Mouse (Mus musculus) kidney, adult 11 months (tissue): ENCODE data around the gene Ankrd6.
"Not testable (repeated sequence)": the region's sequence is repeated elsewhere in the genome, so short reads cannot be mapped to it uniquely, and the experiment has no call there.

Source experiments
- DNase-seq: peaks from one replicate; pipeline ENCODE4 v3.0.0; 2022

Ankrd6 gene

GRCm38 (mm10) chr4:32950356-32951034 lies at the start of gene Ankrd6:
Gene Ankrd6 (minus strand): TSS chr4:32950841.
- peak; percentile 49 for DNase-seq

- DNase-seq, result peak; percentile 36
Measured at GRCm38 (mm10) chr4:32998996-32999395, 48.4 kb upstream of the Ankrd6 start.

GRCm38 (mm10) chr4:32997571-32997970 lies 46.9 kb upstream of the Ankrd6 start:
- DNase-seq, result no peak

DNA sequence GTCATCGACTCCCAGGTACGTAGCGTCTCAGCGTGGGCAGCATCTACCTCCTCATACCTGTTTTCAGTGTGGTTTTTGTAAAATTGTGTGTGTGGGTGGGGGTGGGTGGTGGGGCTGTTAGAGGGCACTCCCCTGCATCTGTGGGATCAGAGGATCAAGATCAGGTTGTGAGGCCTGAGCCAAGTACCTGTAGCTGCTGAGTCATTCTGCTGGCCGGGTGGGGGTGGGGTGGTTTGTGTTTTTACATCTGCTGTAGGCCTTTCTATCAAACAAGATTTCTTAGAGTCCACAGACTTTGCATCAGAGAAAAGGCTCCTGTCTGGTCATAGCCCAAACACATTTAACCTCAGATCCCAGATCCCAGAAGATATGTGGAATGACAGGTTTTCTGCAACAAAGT lies 45.4 kb upstream of the Ankrd6 start:
- DNase-seq, result no peak

DNA sequence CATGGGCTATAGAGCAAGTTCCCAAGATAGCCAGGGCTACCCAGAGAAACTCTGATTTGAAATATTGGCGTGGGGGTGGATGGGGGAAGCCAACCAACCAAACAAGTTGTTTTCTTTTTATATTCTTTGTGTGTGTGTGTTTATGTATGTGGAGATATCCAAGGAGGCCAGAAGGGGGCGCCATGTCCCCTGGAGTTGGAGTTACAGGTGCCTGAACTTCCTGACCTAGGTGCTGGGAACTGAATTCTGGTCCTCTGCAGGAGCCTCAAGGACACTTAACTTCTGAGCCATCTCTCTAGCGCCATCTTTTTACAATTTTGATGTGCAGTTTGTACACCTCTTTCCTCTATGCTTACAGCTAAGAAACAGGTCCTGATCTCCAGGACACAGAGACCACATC lies 43.5 kb upstream of the Ankrd6 start:
- no peak for DNase-seq

DNA sequence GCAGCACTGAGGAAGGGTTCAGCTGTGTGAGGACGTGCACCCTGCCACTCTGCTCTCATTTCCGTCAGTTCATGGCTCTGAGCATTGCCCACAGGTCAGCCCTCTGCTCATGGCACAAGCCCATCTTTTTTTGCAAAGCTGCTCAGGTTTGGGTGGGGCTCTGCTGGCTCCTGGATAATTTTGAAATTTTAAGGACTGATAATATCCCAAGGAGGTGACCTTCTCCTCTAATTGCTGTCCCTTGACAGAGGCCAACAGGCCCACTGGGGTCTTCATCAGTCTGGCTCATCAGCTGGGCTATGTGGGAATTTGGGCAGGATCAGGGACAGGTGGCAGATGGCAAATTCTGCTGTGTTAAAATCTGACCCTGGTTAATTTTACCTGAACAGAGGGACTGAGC lies 38.7 kb upstream of the Ankrd6 start:
- DNase-seq, result no peak

- DNase-seq, result no peak
Measured at GRCm38 (mm10) chr4:32987006-32987405, 36.4 kb upstream of the Ankrd6 start.

DNA sequence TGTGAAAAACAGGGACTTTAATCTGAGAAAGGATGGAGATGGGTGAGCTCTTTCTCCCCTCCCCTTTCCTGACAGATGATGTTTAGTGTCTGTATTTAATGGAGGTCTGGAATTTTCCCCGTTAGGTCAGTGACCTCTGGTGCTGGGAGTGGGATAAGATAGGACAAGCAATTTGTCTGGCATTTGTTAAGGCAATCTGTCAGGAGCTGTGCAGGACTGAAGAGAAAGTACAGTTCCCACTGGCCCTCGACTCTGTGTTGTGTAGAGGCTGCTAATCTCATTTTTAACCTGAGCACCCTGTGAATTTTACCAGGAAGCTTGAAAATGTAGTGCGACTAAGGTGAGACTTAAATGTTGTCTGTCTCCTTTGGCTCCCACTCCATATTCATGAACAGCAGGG lies 35.0 kb upstream of the Ankrd6 start:
- DNase-seq, result no peak

DNA sequence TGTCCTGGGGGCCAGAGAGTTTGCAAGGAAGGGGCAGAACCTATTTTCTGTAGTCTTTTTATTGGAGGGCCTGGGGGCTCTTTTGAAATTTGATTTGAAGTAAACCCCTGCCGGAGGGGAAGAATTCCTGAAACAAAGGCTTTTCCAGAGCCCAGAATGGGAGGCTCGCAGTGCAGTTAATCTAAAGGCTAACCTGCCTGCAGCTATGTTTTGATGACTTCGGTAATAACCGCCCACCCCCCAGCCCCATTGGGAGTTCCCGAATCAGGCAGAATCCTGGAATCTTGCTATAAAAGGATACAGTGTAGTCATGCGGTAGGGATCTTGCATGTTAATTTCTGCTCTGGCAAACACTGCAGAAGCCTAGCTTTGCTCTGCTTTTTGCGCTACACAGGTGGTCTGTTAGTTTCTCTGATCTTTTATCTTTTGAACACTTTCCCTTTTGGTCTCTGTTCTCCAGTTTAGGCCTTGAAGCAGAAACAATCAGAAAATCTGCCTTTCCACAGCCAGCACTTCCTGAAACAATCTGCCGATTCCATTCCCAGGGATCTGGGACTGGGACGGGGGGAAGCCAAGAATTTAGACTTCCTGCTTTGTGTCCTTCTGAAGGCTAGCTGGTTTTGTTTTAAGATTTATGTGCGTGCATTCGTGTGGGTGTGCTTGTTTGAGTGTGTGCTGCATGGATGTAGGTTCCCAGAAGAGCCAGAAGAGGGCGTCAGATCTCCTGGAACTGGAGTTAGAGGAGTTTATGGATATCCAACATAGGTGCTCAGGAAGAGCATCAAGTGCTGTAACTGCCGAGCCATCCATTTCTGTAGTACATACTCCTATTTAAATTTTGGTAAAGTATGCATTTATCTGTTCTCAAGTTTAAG lies 34.4 kb upstream of the Ankrd6 start:
- no peak for DNase-seq

DNA sequence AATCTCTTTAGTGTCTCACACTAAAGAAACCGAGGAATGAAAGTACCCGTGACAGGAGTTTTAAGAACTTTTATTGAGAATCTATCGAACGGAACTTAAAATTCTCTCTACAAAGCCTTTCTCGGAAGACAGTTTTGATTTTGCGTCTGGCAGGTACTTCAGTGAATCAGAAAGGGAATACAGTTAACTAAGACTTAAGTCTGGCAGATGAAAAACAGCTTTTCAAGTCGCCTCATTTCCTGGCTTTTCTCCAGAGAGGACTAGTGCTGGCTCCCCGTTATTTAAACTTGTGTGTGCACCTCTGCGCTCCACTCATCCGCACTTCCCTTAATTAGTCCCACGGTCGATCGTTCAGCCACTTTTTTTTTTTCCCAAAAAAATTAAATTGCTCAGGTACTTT lies 33.6 kb upstream of the Ankrd6 start:
- DNase-seq, result no peak

DNA sequence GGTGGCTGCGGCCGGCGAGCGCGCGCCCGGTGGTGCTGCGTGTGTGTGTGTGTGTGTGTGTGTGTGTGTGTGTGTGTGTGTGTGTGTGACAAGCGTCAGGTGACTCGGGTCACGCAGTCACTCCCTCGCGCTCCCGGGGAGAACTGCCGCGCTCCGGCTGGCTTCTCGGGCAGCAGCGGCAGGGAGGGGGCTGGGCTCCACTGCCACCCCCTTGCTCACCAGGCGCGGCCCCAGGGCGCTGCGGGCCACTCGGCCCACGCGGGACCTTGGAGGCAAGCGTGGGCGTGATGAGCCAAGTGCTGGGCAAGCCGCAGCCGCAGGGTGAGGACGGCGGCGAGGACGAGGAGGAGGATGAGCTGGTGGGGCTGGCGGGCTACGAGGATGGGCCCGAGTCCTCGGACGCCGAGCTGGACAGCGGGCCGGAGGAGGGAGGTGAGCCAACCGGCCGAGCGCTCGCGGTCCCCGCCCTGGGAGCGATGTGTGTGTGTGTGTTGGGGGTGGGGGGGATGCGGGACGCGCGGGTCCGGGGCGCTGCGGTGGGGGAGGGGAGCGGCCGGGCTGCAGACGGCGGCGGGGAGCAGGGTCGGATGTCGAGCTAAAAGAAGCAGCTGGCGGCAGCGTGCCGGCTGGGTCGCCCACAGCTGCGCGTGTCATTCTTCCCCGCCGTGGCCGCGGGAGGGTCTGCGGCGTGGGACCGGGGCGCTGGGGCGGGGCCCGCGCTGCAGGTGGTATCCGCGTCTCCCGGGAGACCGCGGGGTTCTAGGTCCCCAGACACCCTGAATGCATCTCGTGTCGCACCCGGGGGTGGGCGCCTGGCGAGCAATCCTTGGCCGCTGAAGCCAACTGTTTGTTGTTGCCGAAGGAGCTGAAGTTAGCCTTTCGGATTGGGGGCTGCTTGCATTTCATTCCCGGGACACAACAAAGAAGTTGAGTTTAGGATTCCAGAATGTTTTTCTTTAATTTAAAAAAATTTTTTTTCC lies 32.8 kb upstream of the Ankrd6 start:
- DNase-seq, result peak; percentile 78

- no peak for DNase-seq
Measured at GRCm38 (mm10) chr4:32982716-32983175, 32.1 kb upstream of the Ankrd6 start, which contains the start of gene Rragd. Gene Rragd (plus strand): TSS chr4:32983037.

GRCm38 (mm10) chr4:32982041-32982715 lies 31.5 kb upstream of the Ankrd6 start:
- peak; percentile 62 for DNase-seq

- no peak for DNase-seq
Measured at GRCm38 (mm10) chr4:32981617-32982016, 31.0 kb upstream of the Ankrd6 start.

GRCm38 (mm10) chr4:32980061-32980460 lies 29.4 kb upstream of the Ankrd6 start:
- no peak for DNase-seq

GRCm38 (mm10) chr4:32977331-32977730 lies 26.7 kb upstream of the Ankrd6 start:
- no peak for DNase-seq

DNA sequence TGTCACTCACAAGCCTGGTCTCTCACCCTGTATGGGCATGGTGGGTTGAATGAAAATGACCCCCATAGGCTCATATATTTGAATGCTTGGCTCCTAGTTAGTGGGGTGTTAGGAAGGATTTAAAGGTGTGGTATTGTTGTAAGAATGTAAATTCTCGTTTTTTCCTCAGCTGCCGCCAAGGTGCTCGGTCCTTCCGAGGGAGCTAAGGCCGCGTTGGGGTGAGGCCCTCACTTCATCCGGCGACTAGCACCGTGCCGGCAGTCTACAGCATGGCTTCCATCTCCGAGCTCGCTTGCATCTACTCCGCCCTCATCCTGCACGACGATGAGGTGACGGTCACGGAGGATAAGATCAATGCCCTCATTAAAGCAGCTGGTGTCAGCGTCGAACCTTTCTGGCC lies 14.0 kb upstream of the Ankrd6 start:
- DNase-seq, result not testable (repeated sequence)

- no peak for DNase-seq
Measured at GRCm38 (mm10) chr4:32961394-32961793, 10.8 kb upstream of the Ankrd6 start.

DNA sequence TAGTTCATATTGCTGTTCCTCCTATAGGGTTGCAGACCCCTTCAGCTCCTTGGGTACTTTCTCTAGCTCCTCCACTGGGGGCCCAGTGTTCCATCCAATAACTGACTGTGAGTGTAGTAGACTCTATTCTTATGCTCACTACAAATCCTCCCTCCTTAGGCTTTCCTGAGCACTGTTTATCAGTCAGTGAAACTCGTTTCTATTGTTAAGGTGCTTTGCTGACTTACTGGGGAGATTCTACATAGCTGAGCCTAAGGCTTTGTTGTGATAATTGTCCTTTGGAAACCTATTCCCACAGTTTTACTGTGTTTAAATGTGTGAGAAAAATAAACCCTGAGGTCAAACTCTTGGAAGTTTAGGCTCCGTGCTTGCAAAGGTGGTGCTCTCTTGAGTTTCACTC lies 5.8 kb upstream of the Ankrd6 start:
- no peak for DNase-seq

GRCm38 (mm10) chr4:32952681-32953080 lies 2.0 kb upstream of the Ankrd6 start:
- DNase-seq, result no peak

DNA sequence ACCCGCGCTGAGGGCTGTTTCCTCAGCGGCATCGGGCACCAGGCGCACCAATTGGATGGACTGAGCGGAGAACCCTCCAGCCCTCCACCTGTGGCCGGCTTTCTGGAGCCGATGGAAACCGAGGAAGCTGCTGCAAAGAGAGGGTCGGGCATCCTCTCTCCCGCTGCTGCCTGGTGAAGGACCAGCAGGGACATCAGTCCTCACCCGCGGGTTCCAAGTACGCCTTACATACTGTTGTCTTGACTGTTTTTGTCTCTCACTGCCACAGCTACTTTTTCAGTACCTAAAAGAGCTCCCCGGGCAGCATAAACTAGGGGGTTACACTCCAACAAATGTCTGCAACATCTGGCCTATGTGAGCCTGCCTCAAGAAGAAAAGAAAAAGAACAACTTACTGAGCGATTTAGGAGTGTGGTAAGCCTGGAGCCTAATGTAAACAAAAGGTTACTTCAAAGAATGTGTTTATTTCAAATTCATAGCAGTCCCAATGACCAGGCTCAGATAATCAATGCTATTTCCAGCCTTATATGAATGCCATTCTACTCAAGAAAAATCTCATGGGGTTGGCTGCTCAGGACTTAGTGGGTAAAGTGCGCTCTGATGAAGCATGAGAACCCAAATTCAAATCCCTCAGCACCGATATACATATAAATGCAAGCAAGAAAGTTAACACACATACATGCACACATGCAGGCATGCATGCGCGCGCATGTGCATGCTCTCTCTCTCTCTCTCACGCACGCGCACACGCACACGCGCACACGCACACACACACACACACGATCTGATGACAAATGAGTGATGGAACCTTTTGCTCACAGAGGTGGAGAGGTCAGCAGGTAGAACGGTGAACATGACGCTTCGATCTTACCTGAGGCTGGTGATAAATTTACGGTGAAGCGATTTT lies 647 bp upstream of the Ankrd6 start:
- no peak for DNase-seq
